Mouse (Mus musculus) kidney, postnatal 10 days (tissue): ENCODE results near the gene Thbd.

ENCODE experiments used
- DNase-seq: peaks from one replicate; pipeline ENCODE4 v3.0.0; 2021; ENCODE audit warnings: mixed read lengths

Thbd gene

GRCm38 (mm10) chr2:148421112-148421511 lies 13.1 kb upstream of the Thbd start:
- no peak for DNase-seq

DNA sequence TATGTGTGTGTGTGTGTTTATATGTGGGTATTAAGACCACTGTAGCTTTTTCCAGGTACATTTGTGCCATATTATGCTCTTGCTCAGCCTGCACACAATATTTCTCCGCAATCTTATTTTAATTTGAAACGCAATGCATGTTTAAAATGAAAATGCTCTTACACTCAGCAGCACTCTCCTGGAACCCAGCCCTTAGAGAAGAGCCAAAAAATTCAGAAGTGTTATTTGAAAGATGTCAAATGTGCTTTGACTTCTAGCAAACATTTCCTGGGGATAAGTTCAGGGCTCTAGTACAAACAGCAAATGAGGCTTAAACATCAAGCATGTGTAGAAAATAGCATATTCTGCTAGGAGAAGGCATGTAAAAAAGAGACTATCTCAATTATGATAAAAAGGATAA lies 11.8 kb upstream of the Thbd start:
- DNase-seq: no peak

DNA sequence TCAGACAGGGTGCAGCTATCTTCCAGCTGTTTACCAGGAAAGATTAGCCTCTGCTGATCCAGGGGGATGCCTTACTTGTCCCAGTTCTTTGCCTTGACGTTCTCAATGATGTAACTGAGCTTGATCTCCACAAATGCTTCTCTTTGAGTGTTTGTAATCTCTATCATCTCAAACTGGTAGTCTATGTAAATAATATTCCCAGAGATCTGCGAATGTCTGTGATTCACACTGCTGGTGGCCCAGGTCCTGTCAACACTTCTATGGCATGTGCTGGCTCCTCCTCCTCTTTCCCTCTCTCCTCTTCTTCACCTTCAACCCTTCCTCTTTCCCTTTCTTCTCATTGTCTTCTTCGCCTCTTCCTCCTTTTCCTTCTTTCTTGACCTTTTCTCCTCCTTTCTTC lies 11.2 kb upstream of the Thbd start:
- no peak for DNase-seq

DNA sequence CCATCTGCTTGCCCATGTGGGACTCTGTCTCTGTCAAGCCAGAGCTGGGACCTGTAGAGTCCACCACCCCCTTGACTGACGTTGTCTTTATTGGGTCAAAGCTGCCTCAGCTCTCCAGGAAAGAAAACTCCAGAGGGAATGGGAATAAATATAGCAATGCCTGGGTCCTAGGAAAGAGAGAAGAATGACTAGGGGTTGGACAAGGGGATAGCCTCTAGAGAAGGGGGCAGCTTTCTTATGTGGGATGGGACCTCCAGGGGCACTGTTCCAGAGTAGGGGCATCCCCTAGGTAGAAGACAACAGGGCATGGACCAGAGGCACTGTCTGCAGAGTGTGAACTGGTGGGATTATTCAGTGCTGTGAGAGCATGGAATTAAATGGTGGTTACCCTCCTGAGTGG lies 1.8 kb upstream of the Thbd start:
- DNase-seq: no peak

DNA sequence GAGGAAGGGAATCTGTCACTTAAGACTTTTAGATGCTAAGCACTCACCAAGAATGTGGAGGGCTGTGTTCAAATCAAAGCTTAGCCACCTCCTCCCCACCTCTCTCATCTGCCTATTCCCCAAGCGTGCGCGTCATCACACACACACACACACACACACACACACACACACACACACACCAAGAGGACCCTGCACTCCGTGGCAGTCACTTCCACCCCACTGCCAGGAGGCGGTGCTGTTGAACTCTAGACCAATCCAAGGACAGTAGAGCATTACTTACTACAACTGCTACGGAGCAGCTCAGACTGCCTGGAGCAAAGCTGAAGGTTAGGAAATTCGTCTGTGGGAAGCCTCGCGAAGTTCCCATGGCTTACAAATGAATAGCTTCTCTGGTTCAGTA lies 1.2 kb upstream of the Thbd start:
- DNase-seq: peak; percentile 90

- no peak for DNase-seq
Measured at GRCm38 (mm10) chr2:148408761-148409120, 753 bp upstream of the Thbd start.

- DNase-seq: peak; percentile 74
Measured at GRCm38 (mm10) chr2:148406971-148407869, 768 bp downstream of the Thbd start.

GRCm38 (mm10) chr2:148406160-148406970 lies 1.6 kb downstream of the Thbd start:
- peak; percentile 68 for DNase-seq

DNA sequence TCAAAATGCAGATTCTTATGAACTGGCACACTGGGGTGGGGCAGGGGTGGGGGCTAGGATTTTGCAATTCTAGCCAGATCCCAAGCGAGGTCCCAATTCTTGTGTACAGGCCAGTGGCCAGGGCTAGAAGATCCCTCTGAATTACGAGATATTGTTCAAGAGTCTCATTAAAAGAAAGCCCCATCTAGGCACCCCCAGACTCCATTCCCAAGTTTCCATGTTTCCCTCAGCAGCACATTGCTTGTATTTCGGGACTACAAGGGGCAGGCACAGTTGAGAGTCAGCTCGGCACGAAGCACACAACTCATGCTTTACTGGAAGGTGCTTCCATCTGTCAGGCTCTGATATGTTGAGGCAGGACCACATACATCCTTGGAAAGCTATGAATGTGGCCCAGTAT lies 3.1 kb downstream of the Thbd start:
- no peak for DNase-seq

DNA sequence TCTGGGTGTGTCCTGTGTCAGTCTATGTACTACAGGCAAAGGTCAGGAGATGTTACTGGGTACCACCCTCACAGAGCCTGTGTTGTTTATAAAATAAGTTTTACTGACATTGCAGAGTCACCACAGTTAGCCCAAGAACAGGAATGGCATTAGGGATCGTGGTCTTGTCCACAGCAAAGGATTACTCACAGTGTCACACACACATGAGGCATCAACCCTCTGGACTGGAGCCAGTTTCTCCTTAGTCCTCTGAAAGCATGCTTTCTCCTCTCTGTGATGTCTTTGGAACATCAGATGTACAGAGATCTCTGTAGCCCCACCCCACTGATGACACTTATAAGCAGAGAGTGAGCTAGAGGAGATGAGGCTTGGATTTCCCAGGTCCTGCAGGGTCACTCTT lies 5.8 kb downstream of the Thbd start:
- DNase-seq: no peak

DNA sequence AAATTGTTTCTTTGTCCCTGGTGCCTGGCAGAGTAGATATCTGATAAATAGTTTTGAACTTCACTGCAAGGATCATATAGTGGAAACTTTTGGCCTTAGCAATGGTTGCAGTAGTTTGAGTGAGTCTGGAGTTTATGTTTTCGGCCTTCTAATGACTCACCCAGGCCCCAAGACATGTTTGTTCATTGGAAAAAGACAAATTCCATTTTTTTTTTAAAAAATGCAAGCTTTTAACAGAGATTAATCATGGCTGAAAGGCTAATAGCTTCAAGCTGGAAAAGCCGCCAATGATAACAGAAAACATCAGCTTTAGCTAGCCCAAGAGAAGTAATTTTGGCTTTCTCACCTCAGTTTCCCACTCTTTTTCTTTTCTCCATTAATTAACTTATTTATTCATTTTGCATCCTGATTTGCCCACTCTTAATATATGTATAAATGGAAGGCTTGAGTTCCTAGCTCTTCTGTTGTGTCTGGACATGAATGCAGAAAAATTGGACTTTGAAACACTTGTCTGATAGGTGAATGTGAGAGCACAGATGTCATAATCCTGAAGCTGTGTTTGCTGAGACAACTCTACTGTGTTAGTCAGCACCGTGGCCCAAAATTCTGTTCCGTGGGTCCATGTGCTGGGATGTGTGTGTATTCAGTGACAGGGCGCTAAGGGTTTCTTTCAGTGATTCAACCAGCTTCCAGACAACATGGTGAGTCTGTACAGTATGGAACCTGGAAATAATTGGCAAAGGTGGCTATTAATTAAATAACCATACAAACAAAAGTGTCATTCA lies 8.9 kb downstream of the Thbd start:
- DNase-seq: no peak

DNA sequence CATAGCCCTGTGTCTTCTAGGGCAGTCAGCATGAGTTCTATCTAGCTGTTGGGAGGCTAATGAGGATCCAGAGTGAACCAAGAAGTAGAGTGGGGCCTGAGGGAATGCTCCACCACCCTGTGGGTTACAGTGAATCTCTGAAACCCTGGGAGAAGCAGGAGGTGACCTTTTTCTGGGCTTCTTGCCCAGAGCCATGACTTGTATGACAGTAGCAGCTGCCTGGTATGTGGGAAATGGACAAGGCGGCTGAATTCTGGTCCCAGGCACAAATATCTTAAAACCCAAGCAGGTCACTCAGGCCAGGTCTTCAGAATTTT lies 10.2 kb downstream of the Thbd start:
- DNase-seq: peak; percentile 72

DNA sequence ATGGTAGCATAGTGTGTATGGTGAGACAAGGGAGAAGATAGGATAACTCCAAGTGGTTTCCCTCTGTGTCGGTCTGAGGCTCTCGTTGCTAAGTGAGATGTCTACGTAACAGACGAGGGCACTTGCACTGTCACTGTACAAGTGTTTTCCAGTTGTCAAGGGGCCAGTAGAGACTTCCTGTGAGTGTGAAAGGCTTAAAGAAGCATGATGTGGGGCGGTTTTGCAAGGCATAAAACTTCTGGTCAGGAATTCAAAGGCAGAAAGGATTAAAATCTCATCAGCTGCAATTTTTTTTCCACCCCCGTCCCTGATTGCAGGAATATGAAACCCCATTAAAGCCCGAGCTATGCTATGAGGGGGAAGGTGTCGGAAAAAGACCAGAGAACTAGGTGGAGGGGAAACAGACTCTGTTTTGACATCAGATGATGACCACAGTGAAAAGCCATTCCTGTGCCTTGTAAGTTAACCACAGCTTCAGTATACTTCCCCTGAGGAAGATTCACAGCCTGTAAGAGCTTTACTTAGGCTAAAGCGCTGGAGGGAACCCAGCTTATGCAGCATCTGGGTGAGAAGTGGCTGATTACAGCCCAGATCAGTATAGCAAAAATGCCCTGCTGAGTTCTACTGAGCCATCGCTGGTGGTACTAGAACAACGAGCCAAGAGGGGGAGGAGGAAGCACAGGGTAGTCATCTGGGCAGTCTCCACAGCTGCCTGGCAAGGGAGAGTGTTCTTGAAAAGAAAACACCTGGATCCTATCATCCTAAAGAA lies 10.8 kb downstream of the Thbd start:
- DNase-seq: peak; percentile 31

DNA sequence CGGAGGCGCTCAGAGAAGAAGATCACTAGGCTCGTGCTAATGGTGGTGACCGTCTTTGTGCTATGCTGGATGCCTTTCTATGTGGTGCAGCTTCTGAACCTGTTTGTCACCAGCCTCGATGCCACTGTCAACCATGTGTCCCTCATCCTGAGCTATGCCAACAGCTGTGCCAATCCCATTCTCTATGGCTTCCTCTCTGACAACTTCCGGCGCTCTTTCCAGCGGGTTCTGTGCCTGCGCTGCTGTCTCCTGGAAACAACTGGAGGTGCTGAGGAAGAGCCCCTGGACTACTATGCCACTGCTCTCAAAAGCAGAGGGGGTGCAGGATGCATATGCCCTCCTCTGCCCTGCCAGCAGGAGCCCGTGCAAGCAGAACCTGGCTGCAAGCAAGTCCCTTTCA lies 11.8 kb downstream of the Thbd start:
- no peak for DNase-seq

- DNase-seq: peak; percentile 65
Measured at GRCm38 (mm10) chr2:148395131-148396051, 12.6 kb downstream of the Thbd start, which contains the start of gene Sstr4. Gene Sstr4, plus strand, starts transcription at chr2:148395344.

- DNase-seq: no peak
Measured at GRCm38 (mm10) chr2:148393846-148394245, 14.1 kb downstream of the Thbd start.

- DNase-seq: no peak
Measured at GRCm38 (mm10) chr2:148393149-148393548, 14.8 kb downstream of the Thbd start.

DNA sequence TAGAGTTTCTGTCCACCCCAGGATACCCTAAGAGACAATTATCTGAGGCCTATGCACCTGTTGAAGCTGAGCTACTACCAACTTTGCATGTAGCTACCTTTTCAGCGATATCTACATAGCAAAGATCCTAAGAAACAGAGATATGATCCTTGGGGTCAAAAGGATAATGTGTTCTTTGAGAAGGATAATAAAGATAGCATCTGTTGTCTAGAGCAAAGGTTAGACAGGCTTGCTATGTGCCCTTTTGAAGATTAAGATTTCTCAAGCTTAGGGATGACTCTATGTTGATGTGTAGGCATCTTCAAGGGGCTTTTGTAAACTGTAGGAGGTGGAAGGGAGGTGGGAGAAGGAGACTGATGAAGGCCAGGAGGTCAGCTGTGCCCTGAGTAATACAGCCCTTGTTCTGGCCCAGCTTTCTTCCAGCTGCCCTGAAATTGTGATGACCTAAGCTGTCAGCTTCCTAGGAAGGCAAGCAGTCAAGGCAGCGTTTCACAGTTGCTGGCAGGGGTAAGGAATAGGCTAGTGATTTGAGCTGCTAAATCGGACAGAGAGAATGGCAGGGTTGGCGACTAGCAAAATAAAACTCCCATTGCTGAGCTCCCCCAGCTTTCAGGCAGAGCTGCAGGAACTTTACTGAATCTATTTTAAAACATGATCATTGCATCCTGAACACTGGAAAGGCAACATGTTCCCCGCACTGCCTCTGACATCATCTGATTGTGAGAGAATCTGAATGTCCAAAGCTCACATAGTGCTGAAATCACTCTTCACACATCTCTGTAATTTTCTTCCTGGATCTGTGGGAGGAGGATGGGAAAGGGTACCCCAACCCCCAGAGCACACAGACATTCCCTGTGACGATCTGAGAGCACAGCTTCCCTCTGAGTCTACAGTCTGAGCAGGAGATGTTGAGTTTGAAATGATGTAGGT lies 20.1 kb downstream of the Thbd start:
- no peak for DNase-seq

- DNase-seq: no peak
Measured at GRCm38 (mm10) chr2:148386927-148387326, 21.1 kb downstream of the Thbd start.

DNA sequence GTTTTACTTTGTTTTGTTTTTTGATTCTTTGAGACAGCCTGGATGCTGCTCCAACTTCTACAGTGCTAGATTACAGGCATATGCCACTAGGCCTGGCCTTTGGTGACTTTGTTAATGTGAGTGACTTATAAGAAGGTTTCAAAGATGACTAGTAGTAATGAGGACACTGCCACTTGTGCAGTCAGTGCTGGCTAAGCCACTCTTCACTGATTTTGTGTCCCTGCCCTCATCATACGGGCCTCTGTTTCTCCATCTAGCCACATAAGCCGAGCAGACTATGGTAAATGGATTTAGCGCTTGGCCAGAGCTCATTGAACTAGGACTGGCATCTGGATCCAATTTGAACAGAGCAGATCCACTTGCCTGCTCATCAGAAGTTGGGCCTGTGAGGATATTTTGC lies 21.5 kb downstream of the Thbd start:
- DNase-seq: no peak
